Mouse (Mus musculus) thymus, adult 2 months (tissue): ENCODE results near the gene Dcun1d4.

Source experiments
- CTCF ChIP-seq: fragments of 200-500 bp; IDR thresholded peaks from 2 replicates; pipeline ENCODE4 v1.5.1; 2012; ENCODE audit warnings: mild to moderate bottlenecking, control low read depth, low read length, moderate library complexity, borderline replicate concordance; ENCODE audit not compliant: control insufficient read depth, poor library complexity, insufficient read depth; ENCODE audit errors: extremely low read depth
- POLR2A ChIP-seq: fragments of 200-500 bp; IDR thresholded peaks from 2 replicates; pipeline ENCODE4 v1.6.1; 2012; ENCODE audit warnings: mild to moderate bottlenecking, low read length, control low read depth, moderate library complexity; ENCODE audit not compliant: control insufficient read depth, poor library complexity, insufficient read depth; ENCODE audit errors: extremely low read depth

DNA sequence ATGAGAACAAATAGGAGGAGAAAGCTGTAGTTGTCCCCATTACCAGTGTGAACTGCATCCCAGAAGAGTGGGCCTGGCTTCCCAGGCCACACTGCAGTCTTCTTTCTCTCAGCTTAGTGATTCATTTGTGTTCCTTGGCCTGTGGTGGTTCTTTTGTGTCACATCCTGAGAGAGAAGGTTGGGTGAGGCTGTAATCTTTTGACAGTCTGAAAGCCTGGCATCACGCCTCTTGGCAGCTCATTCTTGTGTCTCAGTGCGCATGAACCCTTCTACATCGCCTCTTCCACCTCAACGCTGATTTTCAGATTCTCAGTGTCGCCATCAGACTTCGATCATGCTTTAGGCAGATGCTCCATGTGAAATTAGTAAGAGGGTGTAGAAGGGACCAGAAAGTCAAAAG, 83.2 kb downstream of the Dcun1d4 start:
- TF ChIP-seq CTCF (no peak), POLR2A (no peak)
